Mouse (Mus musculus) kidney, adult 2 months (tissue): Measurements from ENCODE around the gene Wdr82. TPM values are rescaled to one million over a fixed set of nuclear protein-coding genes. Genes with fewer than 3 reads are reported as not detected.

Experiments used
- DNase-seq: peaks from one replicate; pipeline ENCODE4 v3.0.0; 2021
- H3K27ac ChIP-seq: fragments of 200-500 bp; 2 replicates; pipeline ENCODE4 v1.5.1; 2012; ENCODE audit warnings: low read depth, low read length, control low read depth, inconsistent platforms; ENCODE audit not compliant: insufficient read depth
- H3K27me3 ChIP-seq: fragments of 200-500 bp; replicated peaks from 2 replicates; pipeline ENCODE4 v1.6.1; 2012; ENCODE audit warnings: mild to moderate bottlenecking, moderate library complexity, low read length, inconsistent platforms; ENCODE audit not compliant: control insufficient read depth, insufficient read depth
- H3K36me3 ChIP-seq: fragments of 200-500 bp; 2 replicates; pipeline ENCODE4 v1.6.1; 2012; ENCODE audit warnings: mild to moderate bottlenecking, moderate library complexity, low read length, inconsistent platforms; ENCODE audit not compliant: control insufficient read depth, insufficient read depth
- H3K4me1 ChIP-seq: fragments of 200-500 bp; 2 replicates; pipeline ENCODE4 v1.6.1; 2011; ENCODE audit warnings: low read length; ENCODE audit not compliant: control insufficient read depth, insufficient read depth
- H3K4me3 ChIP-seq: fragments of 200-500 bp; 2 replicates; pipeline ENCODE4 v1.5.1; 2011; ENCODE audit warnings: mild to moderate bottlenecking, low read depth, low read length, control low read depth; ENCODE audit not compliant: insufficient read depth
- CTCF ChIP-seq: fragments of 200-500 bp; conservative IDR thresholded peaks from 2 replicates; pipeline ENCODE4 v1.5.1; 2011; ENCODE audit warnings: low read depth, mild to moderate bottlenecking, control low read depth, low read length, moderate library complexity, mixed read lengths; ENCODE audit not compliant: insufficient read depth, insufficient read length
- POLR2A ChIP-seq: fragments of 200-500 bp; IDR thresholded peaks from one replicate; pipeline ENCODE4 v1.6.1; 2011; ENCODE audit warnings: low read depth, low read length, control low read depth
- WGBS: fragments of 180-500 bp; shearing (Covaris S2); methylation state at CpG from one replicate; pipeline ENCODE4 v1.1.7; 2018; 5-methylcytosine and 5-hydroxymethylcytosine counted together
- polyA plus RNA-seq: library from polyadenylated mRNA; depleted of rRNA; stranded (reverse); fragments of >200 nt; gene quantifications from 2 replicates; pipeline ENCODE4 v1.2.3, GENCODE M21; 2012

Gene Wdr82
- polyA plus RNA-seq, 1 experiment = 38.9 TPM

GRCm38 (mm10) chr9:106211680-106212593, 41.2 kb downstream of the Wdr82 start:
- Histone ChIP-seq H3K27ac (no peak overlapping the region), H3K4me3 (peak overlapping the region; percentile 34), H3K27me3 (no peaks in the 10 kb centered on the region), H3K36me3 (peaks cover 2% of the 10 kb centered on the region; the same call in 1 of the 2 replicates), H3K4me1 (0 out of 2 replicates have a peak, but pooled peaks cover 5% of the 10 kb centered on the region)
- TF ChIP-seq CTCF = peak; percentile 99
- TF ChIP-seq POLR2A = no peak
- WGBS = 22% methylated on average over 37 of the region's 37 CpGs
- peak; percentile 89 for DNase-seq

GRCm38 (mm10) chr9:106212594-106212981, 41.9 kb downstream of the Wdr82 start:
- H3K4me1 ChIP-seq = 0 out of 2 replicates have a peak, but pooled peaks cover 5% of the 10 kb centered on the region
- H3K4me3 ChIP-seq = no peak overlapping the region
- H3K27me3 ChIP-seq = no peaks in the 10 kb centered on the region
- 84% methylated on average over 12 of the region's 12 CpGs for WGBS
- H3K27ac ChIP-seq = no peak overlapping the region
- H3K36me3 ChIP-seq = peaks cover 2% of the 10 kb centered on the region; the same call in 1 of the 2 replicates
- TF ChIP-seq CTCF (no peak), POLR2A (no peak)
- no peak for DNase-seq

GRCm38 (mm10) chr9:106215341-106216125, 44.8 kb downstream of the Wdr82 start:
- Histone ChIP-seq H3K4me3 (no peak overlapping the region), H3K36me3 (peaks cover 2% of the 10 kb centered on the region; the same call in 1 of the 2 replicates), H3K4me1 (0 out of 2 replicates have a peak, but pooled peaks cover 5% of the 10 kb centered on the region), H3K27me3 (no peaks in the 10 kb centered on the region), H3K27ac (no peak overlapping the region)
- 75% methylated on average over 6 of the region's 6 CpGs for WGBS
- DNase-seq = no peak
- peak; percentile 26; the same call in 1 of the 2 replicates for TF ChIP-seq CTCF
- no peak for TF ChIP-seq POLR2A

GRCm38 (mm10) chr9:106216971-106217370, 46.2 kb downstream of the Wdr82 start:
- H3K36me3 ChIP-seq = peaks cover 2% of the 10 kb centered on the region; the same call in 1 of the 2 replicates
- DNase-seq = no peak
- no peak overlapping the region for H3K4me3 ChIP-seq
- TF ChIP-seq CTCF (no peak), POLR2A (no peak)
- H3K27ac ChIP-seq = no peak overlapping the region
- H3K27me3 ChIP-seq = no peaks in the 10 kb centered on the region
- peaks cover 6% of the 10 kb centered on the region; the same call in 1 of the 2 replicates for H3K4me1 ChIP-seq
- 77% methylated on average over 7 of the region's 7 CpGs for WGBS

- Histone ChIP-seq H3K4me1 (peaks cover 6% of the 10 kb centered on the region; the same call in 1 of the 2 replicates), H3K27ac (no peak overlapping the region), H3K36me3 (no peaks in the 10 kb centered on the region), H3K27me3 (no peaks in the 10 kb centered on the region), H3K4me3 (no peak overlapping the region)
- TF ChIP-seq CTCF (no peak), POLR2A (no peak)
- DNase-seq = peak; percentile 53
- WGBS = 42% methylated on average over 8 of the region's 8 CpGs
These were observed 50.3 kb downstream of the Wdr82 start for GRCm38 (mm10) chr9:106220894-106221523.

GRCm38 (mm10) chr9:106222261-106222851, 51.6 kb downstream of the Wdr82 start, which contains the start of gene Tlr9:
TSS of gene Tlr9 (plus strand) at chr9:106222598.
- WGBS = 52% methylated on average over 4 of the region's 4 CpGs
- Histone ChIP-seq H3K4me1 (peaks cover 6% of the 10 kb centered on the region; the same call in 1 of the 2 replicates), H3K27ac (no peak within 1 kb of the TSS), H3K27me3 (no peaks in the 10 kb centered on the region), H3K4me3 (no peak within 1 kb of the TSS), H3K36me3 (no peaks in the 10 kb centered on the region)
- TF ChIP-seq CTCF = no peak
- no peak for TF ChIP-seq POLR2A
- DNase-seq = no peak
